Mouse (Mus musculus): ENCODE results near the gene Gm6871.
"Not testable (repeated sequence)": the region's sequence is repeated elsewhere in the genome, so short reads cannot be mapped to it uniquely, and the experiment has no call there.

The Gm6871 gene

DNA sequence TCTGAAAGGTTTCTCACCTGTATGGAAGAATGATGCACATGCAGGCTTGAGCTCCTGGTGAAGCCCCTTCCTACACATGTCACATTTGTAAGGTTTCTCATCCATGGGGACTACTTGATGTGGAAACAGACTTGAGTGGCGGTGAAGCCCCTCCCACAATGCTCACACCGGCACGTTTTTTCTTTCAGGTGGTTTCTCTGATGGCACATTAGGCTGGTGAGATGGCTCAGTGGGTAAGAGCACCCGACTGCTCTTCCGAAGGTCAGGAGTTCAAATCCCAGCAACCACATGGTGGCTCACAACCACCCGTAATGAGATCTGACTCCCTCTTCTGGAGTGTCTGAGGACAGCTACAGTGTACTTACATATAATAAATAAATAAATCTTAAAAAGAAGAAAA is at the start of gene Gm6871:
Gm6871 (minus strand) TSS at position 101 of the 400 bp plus-strand sequence.
- DNase-seq = not testable (repeated sequence)

DNA sequence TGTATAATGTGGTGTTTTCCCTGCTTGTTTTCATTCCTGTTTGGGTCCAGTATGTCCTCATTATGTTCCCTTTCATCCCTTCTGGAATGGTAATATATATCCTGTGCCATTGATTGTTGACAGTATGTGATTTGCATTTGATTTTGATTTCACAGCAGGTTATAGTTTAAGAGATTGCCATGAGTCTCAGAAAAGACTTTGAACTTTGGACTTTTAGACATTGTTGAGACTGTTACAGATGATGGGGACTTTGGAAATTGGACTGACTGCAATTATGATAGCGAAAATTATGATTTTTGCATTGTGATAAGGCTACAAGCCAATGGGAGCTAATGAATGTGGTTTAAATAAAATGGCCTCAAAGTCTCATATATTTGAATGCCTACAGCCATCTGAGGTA is 42.8 kb upstream of the Gm6871 start:
- not testable (repeated sequence) for DNase-seq

DNA sequence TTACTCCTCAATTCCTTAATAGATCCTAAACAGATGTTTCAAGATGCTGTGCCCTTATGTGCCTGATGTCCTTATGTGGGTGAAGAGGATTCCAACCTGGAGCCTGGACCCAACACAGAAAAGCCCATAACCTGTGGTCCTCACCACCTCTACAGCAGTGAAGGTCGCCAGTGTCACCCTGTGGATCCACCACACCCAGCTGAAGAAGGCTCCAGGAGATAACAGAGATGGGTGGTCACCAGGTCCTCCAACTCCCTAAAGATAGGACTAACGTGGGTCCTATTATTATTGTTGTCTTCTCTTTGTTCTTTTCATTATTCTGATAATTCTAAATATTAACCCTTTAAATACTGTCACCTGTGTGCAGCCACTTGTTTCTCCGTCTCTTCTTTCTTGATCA is 38.2 kb upstream of the Gm6871 start:
- no peak for DNase-seq

DNA sequence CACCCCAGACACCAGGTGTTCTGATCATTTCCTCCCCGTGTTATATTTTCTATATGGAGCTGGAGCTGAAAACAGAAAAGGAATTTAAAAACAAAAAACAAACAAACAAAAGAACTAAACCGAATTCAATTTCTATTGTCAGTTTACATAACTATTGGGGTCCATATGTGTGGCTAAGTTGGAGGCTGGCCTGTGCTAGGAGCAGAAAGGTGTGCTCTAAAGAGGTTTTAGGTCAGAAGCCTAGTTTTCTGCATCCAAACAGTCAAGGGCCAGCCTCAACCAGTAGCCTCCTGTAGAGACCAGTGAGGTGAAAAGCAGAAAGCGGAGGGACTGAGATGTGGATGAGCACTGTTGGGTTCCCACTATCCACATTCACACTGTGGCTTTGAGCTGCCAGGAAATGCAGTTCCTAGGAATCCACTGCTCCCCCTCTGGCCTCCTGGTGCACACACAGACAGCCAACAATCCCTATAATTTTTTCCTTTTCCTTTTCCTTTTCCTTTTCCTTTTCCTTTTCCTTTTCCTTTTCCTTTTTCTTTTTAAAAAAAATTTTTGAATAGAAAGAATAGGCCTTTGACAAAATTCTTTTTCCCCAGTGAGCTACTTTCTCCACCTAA is 26.6 kb upstream of the Gm6871 start:
- no peak for DNase-seq

DNA sequence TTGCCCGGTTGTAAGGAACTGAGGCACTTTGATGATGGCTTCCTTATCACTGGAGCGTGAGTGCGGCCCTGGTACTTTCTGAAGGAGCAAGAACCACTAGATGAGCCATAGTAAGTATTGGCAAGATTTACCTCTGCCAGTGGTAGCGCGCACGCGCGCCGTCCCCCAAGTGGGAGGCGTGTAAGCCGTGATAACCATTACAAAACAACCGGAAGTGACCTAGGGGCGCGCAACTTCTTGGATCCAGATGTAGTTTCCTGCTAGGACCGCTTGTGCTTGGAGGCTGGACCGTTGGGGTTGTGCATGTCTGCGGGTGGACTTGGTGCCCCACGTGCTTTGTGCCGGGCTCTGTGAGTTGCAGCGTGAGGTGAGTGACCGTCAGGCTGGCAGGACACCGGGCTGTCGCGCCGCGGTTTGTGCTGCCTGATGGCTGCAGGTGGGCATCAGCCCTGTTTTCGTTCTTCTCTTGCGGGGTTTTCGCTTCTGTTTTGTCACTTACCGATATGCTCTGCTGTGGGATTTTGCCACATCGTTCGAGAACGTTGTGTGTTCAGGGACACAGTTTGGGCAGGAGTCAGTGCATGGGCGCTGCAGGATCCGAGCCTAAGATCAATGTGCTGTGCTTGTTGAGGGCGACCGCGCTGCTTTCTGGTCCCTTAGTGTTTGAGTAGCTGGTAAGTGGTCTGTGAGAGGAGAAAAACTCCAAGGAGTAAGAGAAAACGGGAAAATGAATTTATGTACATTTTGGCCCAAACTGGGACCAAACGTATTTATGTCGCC is 25.8 kb upstream of the Gm6871 start, which contains the start of gene 2610021A01Rik:
2610021A01Rik (plus strand) TSS at position 197 of the 780 bp plus-strand sequence.
- peak; percentile 89 for DNase-seq

DNA sequence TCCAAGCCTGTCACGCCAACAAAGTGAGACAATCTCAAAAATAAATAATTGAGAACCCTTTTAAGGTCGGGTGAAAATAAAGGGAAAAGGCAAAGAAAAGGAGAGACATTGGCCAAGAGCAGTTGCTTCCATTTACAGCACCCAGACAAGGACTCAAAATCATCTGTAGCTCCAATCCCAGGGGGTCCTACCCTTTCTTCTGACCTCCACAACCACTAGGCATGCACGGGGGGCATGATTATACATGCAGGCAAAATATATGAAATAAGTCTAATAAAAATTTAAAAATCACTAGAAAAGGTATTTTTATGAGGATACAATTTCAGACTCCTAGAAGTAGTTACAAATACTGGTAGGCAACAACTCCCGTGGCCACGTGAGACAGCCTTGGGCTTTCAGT is 25.2 kb upstream of the Gm6871 start:
- DNase-seq = no peak

DNA sequence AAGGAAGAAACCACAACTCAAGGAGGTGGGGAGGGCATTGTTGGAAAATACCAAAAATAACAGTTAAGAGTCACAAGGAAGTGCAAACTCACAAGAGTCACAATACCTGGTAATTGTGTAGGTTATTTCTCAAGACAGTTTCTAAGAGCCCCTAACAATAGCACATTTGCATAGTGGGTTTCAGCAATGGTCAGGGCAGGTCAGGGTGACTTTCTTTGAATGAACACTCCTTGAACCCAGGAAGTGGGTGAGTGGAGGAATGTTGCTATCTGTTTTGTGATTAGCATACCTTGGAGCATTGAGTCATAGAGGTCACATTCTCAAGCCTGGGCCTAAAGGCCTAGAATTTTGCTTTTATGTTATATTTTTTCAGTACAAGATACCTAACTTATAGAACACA is 14.4 kb upstream of the Gm6871 start:
- not testable (repeated sequence) for DNase-seq

DNA sequence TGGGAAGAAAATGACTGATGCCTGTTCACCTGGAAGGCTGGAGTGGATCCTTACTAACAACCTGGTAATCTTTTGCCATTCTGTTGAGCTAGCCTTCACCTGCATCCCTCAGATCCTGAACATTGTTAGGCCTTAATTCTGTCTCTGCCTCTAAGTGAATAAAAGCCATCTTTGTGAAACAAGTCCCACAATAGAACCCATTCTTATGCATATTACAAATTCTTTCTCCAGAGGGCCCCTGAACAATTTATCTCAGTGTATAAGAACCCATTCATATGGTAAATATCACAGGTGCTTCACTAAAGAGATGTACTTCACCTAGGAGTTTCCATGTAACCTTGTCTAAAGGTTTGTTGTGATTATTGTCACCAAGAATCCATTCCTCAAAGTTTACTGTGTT is 8.6 kb upstream of the Gm6871 start:
- no peak for DNase-seq

DNA sequence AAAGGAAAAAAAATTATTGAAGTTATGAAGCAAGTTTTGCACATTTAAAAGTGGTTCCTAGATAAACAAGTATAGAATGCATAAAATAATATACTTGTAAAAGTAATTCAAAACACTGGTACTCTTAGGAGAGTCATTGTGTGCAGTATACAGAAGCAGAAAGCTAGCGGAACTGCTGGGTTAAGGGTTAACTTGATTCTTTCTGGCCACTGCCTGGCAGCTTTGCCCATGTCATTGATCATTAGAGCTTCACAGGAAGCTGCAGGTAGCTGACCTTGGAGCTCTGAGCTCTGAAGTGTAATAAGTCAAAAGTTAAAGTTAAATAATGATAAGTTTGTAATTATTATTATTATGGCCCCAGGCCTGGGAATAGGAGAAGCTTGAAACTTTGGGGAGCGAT is 4.5 kb upstream of the Gm6871 start:
- no peak for DNase-seq

DNA sequence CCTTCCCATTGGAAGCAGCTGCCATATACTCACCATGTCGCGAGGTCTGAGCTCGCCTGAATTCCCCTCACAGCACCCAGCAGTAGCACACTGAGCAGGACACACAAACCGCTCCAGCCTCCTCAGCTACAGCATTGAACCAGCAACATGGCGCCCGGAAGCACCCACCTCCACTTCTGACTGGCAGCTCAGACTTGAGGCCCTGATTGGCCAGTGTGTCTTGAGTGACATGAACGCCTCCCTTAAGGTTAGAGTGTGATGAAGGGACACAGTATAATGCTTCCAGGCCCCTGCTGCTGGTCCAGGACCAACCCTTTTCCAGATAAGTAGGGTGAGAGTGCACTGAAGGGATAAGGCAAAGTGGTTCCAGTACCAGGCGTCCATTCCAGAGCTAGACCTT is 12.8 kb downstream of the Gm6871 start:
- no peak for DNase-seq

DNA sequence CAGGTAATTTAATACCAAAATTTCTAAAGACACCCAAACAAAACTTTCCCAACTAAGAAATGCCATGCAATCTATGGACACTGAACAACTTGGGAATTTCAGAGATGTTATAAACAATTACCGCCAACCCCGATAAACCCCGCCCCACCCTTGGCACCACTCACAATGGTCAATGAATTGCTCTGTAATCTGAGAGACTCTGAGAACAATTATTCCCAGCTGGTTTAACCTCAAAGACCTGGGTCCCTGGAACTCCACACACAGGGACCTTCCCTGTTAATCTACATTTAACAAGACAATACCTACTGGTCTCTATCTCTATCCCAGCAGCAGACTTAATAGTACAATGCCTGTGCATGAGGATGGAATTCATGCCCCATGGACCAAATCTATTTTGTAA is 60.8 kb downstream of the Gm6871 start:
- DNase-seq = no peak

DNA sequence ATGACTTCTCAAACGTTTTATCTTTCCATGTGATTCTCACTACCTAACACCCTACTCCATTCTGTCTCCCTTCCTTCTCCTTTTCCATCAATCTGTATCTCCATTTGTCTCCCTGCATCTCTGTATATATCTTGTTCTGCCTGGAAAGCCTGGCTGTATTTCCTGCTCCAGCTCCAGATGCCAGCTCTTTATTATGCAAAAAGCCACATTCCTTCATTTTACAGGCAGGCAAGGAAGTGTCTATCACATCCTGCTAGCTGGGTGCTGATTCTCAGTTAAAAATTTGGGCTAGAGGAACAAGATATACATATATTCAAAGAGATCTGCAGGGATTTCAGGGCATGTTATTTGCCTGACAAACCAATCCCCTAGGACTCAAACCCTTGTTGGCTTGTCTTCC is 61.3 kb downstream of the Gm6871 start:
- no peak for DNase-seq

DNA sequence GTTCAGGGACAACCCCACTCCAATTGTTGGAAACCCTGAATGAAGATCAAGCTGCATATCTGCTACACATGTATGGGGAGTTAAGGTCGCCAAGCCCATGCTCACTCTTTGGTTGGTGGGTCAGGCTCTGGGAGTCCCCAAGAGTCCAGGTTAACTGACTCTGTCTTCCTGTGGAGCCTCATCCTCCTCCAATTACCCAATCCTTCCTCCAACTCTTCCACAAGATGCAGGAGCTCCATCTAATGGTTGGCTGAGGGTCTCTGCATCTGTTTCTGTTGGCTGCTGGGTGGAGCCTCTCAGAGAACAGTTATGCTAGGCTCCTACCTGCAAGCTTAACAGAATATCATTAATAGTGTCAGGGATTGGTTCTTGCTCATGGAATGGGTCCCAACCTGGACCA is 71.1 kb downstream of the Gm6871 start:
- peak; percentile 11 for DNase-seq

DNA sequence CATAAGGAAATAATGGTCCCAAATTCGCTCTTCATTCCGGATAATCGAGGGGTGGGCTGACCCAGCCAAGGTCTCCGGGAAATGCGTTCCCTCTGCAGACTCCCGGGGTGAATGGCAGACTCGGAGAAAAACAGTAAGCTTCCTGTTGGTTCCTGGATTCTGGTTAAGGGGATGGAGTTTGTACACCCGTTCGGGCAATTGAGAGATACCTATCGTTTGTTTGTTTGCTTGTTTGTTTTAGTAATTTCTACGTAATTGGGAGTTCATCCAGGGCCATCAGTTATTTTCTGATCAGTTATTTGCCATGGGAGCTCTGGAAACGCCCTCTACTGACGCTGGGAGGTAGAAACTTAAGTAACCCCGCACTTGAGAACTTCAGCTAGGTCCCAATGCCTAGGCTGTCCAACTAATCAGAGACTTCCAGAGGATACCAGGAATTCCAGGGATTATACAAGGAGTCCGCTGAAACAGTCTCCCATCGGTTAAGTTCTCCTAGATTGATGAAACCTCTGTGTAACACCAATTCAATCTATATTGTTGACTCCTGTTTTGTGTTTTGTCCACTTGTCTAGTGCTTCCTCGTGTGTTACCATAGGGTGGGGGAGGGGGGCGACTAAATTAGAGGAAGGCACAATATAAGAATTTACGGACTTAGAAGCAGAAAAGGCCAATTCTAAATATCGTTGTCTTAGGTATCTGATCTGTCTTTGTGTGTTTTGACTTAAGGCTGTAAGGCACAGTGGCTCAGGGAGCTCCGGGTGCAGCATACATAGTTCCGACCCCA is 73.1 kb downstream of the Gm6871 start:
- peak; percentile 71 for DNase-seq

DNA sequence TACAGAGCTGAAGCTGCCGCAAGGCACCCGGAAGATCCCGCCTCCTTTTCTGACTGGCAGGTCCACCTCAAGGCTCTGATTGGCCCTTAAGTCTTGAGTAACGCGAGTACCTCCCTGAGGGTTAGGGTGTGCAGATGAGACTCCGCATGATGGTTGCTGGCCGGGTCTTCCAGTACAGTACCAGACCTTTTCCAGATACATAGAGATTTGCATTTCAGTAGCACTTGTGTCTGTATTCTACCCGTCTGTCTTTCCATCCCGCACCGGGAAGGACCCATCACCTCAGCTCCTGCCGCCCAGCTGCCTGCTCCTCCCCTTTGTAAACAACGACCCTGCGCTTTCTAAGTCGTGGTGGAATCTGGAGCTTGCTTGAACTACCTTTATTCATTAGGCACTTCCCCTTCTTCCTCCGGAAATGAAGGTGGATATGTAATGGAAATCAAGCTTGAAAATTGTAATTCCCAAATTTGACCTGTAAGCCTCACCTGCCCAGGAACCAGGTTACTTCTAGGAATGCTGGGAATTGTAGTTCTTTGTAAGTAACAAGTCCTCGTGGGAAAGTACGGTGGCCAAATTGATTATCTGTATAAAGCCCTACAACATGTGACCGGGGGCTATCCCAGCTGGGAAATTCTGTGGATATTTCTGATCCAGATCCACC is 73.9 kb downstream of the Gm6871 start, which contains the start of the genes Gm20449 and AW146154:
Gm20449 (minus strand) TSS at position 29 of the 661 bp plus-strand sequence.
AW146154 (minus strand) TSS at position 502 of the 661 bp plus-strand sequence.
- peak; percentile 96 for DNase-seq

DNA sequence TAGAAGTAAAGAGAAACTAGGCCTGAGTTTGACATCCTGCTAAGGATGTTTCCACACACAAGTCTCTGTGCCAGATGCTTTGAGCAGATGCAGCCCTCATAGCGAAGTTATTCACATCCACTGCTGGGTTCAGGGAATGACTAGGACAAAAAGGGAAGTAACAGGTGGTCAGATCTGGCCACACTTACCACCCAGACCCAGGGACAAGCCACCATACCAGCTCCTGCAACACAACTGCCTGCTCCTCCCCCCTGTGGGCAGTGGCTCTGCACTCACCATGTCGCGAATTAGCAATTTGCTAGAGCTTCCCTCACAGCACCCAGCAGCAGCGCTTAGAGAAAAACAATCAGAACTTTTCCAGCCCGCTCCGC is 74.5 kb downstream of the Gm6871 start:
- DNase-seq = not testable (repeated sequence)

DNA sequence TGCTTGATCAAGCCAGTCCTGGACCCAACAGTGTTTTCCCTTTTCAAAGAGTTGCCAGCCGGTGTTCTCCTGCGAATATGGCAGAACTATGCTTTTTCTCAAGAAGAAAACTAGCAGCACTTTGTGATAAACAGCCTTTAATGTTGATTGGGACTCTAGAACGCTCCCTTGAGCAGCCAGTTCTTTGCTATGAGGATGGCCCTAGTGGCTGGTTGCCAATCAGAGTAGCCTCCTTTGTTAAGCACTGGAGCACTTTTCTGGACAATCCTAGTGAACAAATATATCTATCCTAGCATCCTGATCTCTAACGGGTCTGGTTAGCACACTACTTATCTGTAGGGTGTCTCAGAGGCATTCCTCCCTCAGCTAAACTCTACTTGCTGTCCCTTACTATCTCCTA is 75.0 kb downstream of the Gm6871 start:
- DNase-seq = not testable (repeated sequence)

DNA sequence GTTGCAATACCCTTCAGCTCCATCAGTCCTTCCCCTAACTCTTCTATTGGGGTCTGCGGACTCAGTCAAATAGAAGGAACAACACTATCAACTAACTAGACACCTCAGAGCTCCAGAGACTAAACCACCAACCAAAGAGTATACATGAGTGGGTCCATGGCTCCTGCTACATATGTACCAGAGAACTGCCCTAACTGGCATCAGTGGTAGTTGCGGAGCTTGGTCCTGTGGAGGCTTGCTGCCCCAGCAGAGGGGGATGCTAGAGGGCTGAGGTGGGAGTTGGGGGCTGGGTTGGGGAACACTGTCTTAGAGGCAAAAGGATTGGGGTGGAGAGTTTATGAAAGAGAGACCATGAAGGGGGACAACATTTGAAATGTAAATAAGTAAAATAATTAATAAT is 75.6 kb downstream of the Gm6871 start:
- peak; percentile 31 for DNase-seq

Measured in thymus, postnatal 4 days (tissue).